In the genomic region with DNA sequence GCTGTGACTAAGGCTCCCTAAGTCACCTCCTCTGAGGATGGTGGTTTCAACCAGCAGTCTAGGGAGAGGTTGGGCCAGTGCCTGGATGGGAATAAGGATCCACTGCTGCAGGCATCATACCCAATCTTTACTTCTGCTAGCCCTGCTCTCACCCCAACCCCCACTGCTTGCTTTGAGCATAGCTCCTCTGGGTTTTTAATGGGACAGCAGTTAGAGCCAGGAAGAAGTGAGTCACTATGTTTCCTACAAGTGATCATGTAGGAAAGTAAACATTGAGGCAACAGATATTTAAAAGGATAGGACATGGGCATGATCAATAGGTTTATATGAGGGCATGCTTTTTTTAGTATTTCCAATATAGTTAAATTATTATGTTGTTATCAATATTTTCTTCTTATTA, we compare ENCODE assay signal across 24 mouse cellular contexts.
"Had no signal": no experiment of that assay in that cellular context is flagged by ENCODE, and none has a peak within 500 bp of the region (broad histone marks: within the 10 kb centered on the region; RNA-seq: fewer than 3 reads in every experiment).

No protein-coding gene starts in this region.

- H3K4me1 ChIP-seq: embryonic facial prominence, embryonic 10.5 days; embryonic facial prominence, embryonic 12.5 days; embryonic facial prominence, embryonic 15.5 days; forebrain, embryonic 10.5 days; forebrain, embryonic 12.5 days; heart, embryonic 10.5 days had no signal

- H3K4me3 ChIP-seq: embryonic facial prominence, embryonic 10.5 days; embryonic facial prominence, embryonic 12.5 days; embryonic facial prominence, embryonic 13.5 days; embryonic facial prominence, embryonic 15.5 days; erythroblast, embryonic 14.5 days; forebrain, embryonic 10.5 days; forebrain, embryonic 12.5 days; forebrain, embryonic 13.5 days; forebrain, embryonic 15.5 days; gastrocnemius, adult 2 months; heart, adult 2 months; heart, embryonic 10.5 days had no signal

- H3K27ac ChIP-seq: embryonic facial prominence, embryonic 10.5 days; embryonic facial prominence, embryonic 12.5 days; embryonic facial prominence, embryonic 13.5 days; embryonic facial prominence, embryonic 15.5 days; forebrain, embryonic 10.5 days; forebrain, embryonic 12.5 days; forebrain, embryonic 13.5 days; forebrain, embryonic 15.5 days; gastrocnemius, adult 2 months; heart, adult 2 months; heart, embryonic 10.5 days had no signal

- H3K9ac ChIP-seq: embryonic facial prominence, embryonic 12.5 days; embryonic facial prominence, embryonic 13.5 days; embryonic facial prominence, embryonic 15.5 days; forebrain, embryonic 12.5 days; forebrain, embryonic 13.5 days; forebrain, embryonic 15.5 days; forebrain, postnatal 0 days had no signal

- H3K4me2 ChIP-seq: embryonic facial prominence, embryonic 12.5 days; embryonic facial prominence, embryonic 13.5 days; embryonic facial prominence, embryonic 15.5 days; forebrain, embryonic 12.5 days; forebrain, embryonic 13.5 days; forebrain, embryonic 15.5 days; heart, embryonic 11.5 days had no signal

- DNase-seq: cerebellum, postnatal 10 days; cerebellum, postnatal 14 days; cerebellum, postnatal 25 days; cerebellum, postnatal 36 days; embryo, embryonic 11 days; forebrain, postnatal 0 days; gastrocnemius, adult 2 months; gastrocnemius, postnatal 10 days; gastrocnemius, postnatal 14 days; gastrocnemius, postnatal 36 days; heart, adult 11 months; heart, adult 18-20 months; heart, adult 2 months had no signal

- H3K36me3 ChIP-seq: embryonic facial prominence, embryonic 10.5 days; embryonic facial prominence, embryonic 12.5 days; embryonic facial prominence, embryonic 13.5 days; embryonic facial prominence, embryonic 15.5 days; forebrain, embryonic 10.5 days; forebrain, embryonic 12.5 days; forebrain, embryonic 15.5 days; heart, embryonic 10.5 days had no signal

- H3K27me3 ChIP-seq: embryonic facial prominence, embryonic 12.5 days; embryonic facial prominence, embryonic 13.5 days; embryonic facial prominence, embryonic 15.5 days; forebrain, embryonic 12.5 days; forebrain, embryonic 13.5 days; forebrain, embryonic 15.5 days had no signal

- H3K9me3 ChIP-seq: embryonic facial prominence, embryonic 10.5 days; embryonic facial prominence, embryonic 12.5 days; embryonic facial prominence, embryonic 13.5 days; embryonic facial prominence, embryonic 15.5 days; forebrain, embryonic 10.5 days; forebrain, embryonic 12.5 days; forebrain, embryonic 13.5 days; forebrain, embryonic 15.5 days; heart, embryonic 10.5 days had no signal
